Mouse (Mus musculus) heart, postnatal 0 days (tissue): ENCODE measurements around the gene Coq10a. TPM values are rescaled to one million over a fixed set of nuclear protein-coding genes. Genes with fewer than 3 reads are reported as not detected.
A peak's percentile ranks its signal among the peaks of the same experiment; 100 is the strongest.

ENCODE experiments used
- ATAC-seq: fragments of 200-750 bp; cut with Nextera tagmentation; 2 replicates; pipeline ENCODE4 v1.8.0; 2017; ENCODE audit warnings: low read depth, moderate number of reproducible peaks, moderate library complexity; ENCODE audit not compliant: insufficient read depth
- DNase-seq: peaks from one replicate; pipeline ENCODE4 v3.0.0-alpha.2; 2016; ENCODE audit warnings: low spot score
- H3K27ac ChIP-seq: fragments of 300-500 bp; sonication (generic); 2 replicates; pipeline ENCODE4 v1.5.1; 2014; ENCODE audit warnings: low read depth, mild to moderate bottlenecking
- H3K27me3 ChIP-seq: fragments of 300-500 bp; sonication (generic); 2 replicates; pipeline ENCODE4 v1.6.1; 2014; ENCODE audit warnings: low read length, mixed read lengths; ENCODE audit not compliant: control insufficient read depth, insufficient read depth
- H3K36me3 ChIP-seq: fragments of 300-500 bp; sonication (generic); replicated peaks from 2 replicates; pipeline ENCODE4 v1.6.1; 2014; ENCODE audit warnings: low read length, mixed read lengths; ENCODE audit not compliant: control insufficient read depth, insufficient read depth
- H3K4me1 ChIP-seq: fragments of 300-500 bp; sonication (generic); 2 replicates; pipeline ENCODE4 v1.6.1; 2014; ENCODE audit warnings: antibody characterized with exemption; ENCODE audit not compliant: control insufficient read depth, insufficient read depth
- H3K4me2 ChIP-seq: fragments of 300-500 bp; sonication (generic); 2 replicates; pipeline ENCODE4 v1.6.1; 2014; ENCODE audit warnings: low read depth, mild to moderate bottlenecking, low read length, moderate library complexity
- H3K4me3 ChIP-seq: fragments of 300-500 bp; sonication (generic); 2 replicates; pipeline ENCODE4 v1.5.1; 2014; ENCODE audit warnings: low read depth, low read length
- H3K9ac ChIP-seq: fragments of 300-500 bp; sonication (generic); replicated peaks from 2 replicates; pipeline ENCODE4 v1.6.1; 2014; ENCODE audit warnings: low read depth, low read length, mixed read lengths
- H3K9me3 ChIP-seq: fragments of 300-500 bp; sonication (generic); replicated peaks from 2 replicates; pipeline ENCODE4 v1.6.1; 2016; ENCODE audit warnings: low read length; ENCODE audit not compliant: control insufficient read depth
- CTCF ChIP-seq: IDR thresholded peaks from 2 replicates; pipeline ENCODE4 v1.5.1; 2016; ENCODE audit warnings: antibody characterized with exemption, control low read depth, low read depth
- EP300 ChIP-seq: IDR thresholded peaks from 2 replicates; pipeline ENCODE4 v1.6.1; 2016; ENCODE audit warnings: antibody characterized with exemption, low read depth
- WGBS: fragments of 180-500 bp; shearing (Covaris S2); extraction: QIAGEN DNeasy Blood & Tissue Kit; methylation state at CpG from one replicate; pipeline ENCODE4 v1.1.7; 2014; 5-methylcytosine and 5-hydroxymethylcytosine counted together
- polyA plus RNA-seq: library from polyadenylated mRNA; unstranded; fragments of >200 nt; fragmentation: Nextera tagmentation; extraction: Ambion mirVana; gene quantifications from 2 replicates; pipeline ENCODE4 v1.2.1, GENCODE M21; 2015
- total RNA-seq: library from RNA; depleted of rRNA; stranded (reverse); fragments of >200 nt; gene quantifications from 2 replicates; pipeline ENCODE4 v1.2.3, GENCODE M21; 2014; ENCODE audit warnings: low replicate concordance

The Coq10a gene
- total and polyA plus RNA-seq, 2 experiments from 2014 or later, result 35.2 to 61.2 TPM

DNA sequence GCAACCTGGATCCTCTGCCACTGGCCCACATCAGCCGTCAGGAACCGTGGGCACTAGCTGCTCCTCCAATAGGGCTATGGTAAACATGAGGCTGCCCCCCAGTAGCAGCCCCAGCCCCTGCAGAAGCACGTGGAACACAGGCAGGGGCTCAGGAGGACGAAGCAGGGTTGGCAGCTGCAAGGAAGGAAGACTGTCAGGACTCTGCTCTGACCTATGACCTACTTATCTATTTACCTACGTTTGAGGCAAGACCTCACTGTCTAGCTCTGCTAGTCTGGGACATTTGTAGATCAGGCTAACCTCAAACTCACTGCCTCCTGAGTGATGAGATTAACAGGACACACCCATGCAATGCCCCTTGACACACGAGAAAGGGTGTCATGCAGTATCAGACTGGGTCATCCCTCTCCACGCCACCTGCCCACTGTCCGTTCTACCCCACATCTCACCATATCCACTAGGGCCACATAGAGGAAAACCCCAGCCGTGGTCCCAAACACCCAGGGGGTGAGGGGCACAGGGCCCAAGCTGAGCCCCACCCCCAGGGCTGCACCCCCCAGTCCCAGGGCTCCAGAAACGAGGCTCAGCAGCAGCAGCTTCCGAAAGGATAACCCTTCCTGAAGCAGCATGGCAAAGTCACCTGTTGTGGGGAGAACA, 27.3 kb upstream of the Coq10a start:
- Histone ChIP-seq H3K4me2 (no peak overlapping the region), H3K27ac (no peak overlapping the region), H3K9ac (no peak overlapping the region), H3K9me3 (no peaks in the 10 kb centered on the region), H3K27me3 (no peaks in the 10 kb centered on the region), H3K4me1 (peaks cover 7% of the 10 kb centered on the region; the same call in 1 of the 2 replicates), H3K36me3 (peaks cover 32% of the 10 kb centered on the region), H3K4me3 (no peak overlapping the region)
- no peak for TF ChIP-seq CTCF
- no peak for TF ChIP-seq EP300
- DNase-seq, result no peak
- WGBS, result 47% methylated on average over 11 of the region's 11 CpGs
- no peak for ATAC-seq

DNA sequence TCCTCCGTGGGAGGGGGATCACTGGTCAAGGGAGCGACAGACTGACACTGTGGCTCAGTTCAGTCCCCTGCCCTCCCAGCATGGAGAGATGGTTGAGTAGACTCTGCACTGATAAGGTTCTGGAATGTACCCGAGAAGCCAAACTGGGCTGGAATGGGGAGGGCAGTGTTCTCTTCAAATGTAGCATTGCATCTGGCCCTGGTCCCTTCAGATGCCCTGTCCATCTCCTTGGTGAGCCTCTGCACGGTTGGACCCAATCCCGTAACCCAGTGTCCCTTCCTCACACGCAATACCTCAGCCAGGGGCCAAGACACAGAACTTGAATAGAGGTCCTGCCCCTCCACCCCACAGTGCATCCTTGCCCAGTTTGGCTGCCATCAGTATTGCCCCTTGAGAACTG, 23.1 kb upstream of the Coq10a start:
- Histone ChIP-seq H3K4me3 (no peak overlapping the region), H3K9me3 (no peaks in the 10 kb centered on the region), H3K4me1 (peaks cover 14% of the 10 kb centered on the region; the same call in 1 of the 2 replicates), H3K9ac (no peak overlapping the region), H3K27ac (no peak overlapping the region), H3K36me3 (peaks cover 75% of the 10 kb centered on the region), H3K27me3 (no peaks in the 10 kb centered on the region), H3K4me2 (no peak overlapping the region)
- ATAC-seq (peak; percentile 8; the same call in 1 of the 2 replicates), DNase-seq (no peak)
- TF ChIP-seq CTCF (no peak), EP300 (no peak)
- 42% methylated on average over 6 of the region's 6 CpGs for WGBS

DNA sequence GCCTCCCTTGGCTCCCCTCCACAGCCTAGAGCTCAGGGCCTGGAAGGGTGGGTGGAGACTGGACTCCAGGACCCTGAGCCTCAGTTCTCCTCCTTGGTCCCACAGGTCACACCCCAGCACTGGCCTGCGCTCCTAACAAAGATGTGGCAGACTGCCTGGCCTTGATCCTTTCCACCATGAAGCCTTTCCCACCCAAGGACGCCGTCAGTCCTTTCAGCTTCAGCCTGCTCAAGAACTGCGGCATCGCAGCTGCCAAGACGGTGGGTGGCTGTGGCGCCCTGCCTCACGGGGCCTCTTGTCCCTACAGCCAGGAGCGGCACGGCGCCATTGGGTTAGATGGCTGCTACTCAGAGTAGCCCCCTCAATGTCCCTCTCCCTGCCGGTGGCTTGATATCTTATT, 21.6 kb upstream of the Coq10a start:
- 86% methylated on average over 12 of the region's 12 CpGs for WGBS
- Histone ChIP-seq H3K27ac (no peak overlapping the region), H3K9ac (no peak overlapping the region), H3K4me3 (no peak overlapping the region), H3K9me3 (no peaks in the 10 kb centered on the region), H3K4me2 (no peak overlapping the region), H3K27me3 (no peaks in the 10 kb centered on the region), H3K36me3 (peaks cover 90% of the 10 kb centered on the region), H3K4me1 (peaks cover 14% of the 10 kb centered on the region; the same call in 1 of the 2 replicates)
- DNase-seq (no peak), ATAC-seq (no peak)
- no peak for TF ChIP-seq EP300
- no peak for TF ChIP-seq CTCF

DNA sequence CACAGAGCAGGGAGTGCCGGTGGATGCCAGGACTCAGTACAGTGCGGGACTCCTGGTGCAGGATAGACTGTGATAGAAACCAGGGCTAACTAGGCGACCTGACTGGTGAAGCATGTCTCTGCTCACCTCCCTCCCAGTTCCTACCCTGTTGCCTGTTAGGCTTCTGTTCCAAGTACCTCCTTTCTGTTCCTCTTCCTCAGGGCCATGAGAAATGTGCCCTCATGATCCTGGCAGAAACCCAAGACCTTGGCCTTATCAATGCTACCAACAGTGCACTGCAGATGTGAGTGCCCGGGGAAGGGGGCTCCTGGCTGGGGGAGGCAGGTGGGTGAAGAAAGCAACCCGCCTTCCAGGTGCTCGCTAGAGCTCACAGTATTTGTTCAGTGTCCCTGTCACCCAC, 20.8 kb upstream of the Coq10a start:
- no peaks in the 10 kb centered on the region for H3K27me3 ChIP-seq
- H3K27ac ChIP-seq, result no peak overlapping the region
- no peak overlapping the region for H3K4me3 ChIP-seq
- TF ChIP-seq CTCF (no peak), EP300 (no peak)
- H3K9me3 ChIP-seq, result no peaks in the 10 kb centered on the region
- 48% methylated on average over 6 of the region's 6 CpGs for WGBS
- H3K4me1 ChIP-seq, result peaks cover 14% of the 10 kb centered on the region; the same call in 1 of the 2 replicates
- no peak overlapping the region for H3K4me2 ChIP-seq
- no peak overlapping the region for H3K9ac ChIP-seq
- peaks cover 98% of the 10 kb centered on the region for H3K36me3 ChIP-seq
- peak; percentile 33; the same call in 1 of the 2 replicates for ATAC-seq
- no peak for DNase-seq

DNA sequence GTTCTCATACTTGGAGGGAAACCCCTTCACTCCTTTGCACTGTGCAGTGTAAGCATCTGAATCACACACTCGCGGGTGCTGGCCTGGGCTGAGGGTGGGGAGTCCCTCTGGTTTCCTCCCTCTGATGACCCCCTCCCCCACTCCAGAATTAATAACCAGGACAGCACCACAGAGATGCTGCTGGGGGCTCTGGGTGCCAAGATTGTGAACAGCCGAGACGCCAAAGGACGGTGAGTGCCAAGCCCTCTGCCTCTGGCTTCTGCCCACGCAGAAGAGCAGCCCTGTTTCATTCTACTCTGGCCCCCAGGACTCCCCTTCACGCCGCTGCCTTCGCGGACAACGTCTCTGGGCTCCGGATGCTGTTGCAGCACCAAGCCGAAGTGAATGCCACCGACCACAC, 20.1 kb upstream of the Coq10a start:
- Histone ChIP-seq H3K4me3 (no peak overlapping the region), H3K4me1 (peaks cover 14% of the 10 kb centered on the region; the same call in 1 of the 2 replicates), H3K9ac (no peak overlapping the region), H3K4me2 (no peak overlapping the region), H3K27me3 (no peaks in the 10 kb centered on the region), H3K36me3 (peaks cover 100% of the 10 kb centered on the region), H3K27ac (no peak overlapping the region), H3K9me3 (no peaks in the 10 kb centered on the region)
- 86% methylated on average over 14 of the region's 14 CpGs for WGBS
- DNase-seq, result no peak
- no peak for ATAC-seq
- TF ChIP-seq CTCF, result no peak
- no peak for TF ChIP-seq EP300

DNA sequence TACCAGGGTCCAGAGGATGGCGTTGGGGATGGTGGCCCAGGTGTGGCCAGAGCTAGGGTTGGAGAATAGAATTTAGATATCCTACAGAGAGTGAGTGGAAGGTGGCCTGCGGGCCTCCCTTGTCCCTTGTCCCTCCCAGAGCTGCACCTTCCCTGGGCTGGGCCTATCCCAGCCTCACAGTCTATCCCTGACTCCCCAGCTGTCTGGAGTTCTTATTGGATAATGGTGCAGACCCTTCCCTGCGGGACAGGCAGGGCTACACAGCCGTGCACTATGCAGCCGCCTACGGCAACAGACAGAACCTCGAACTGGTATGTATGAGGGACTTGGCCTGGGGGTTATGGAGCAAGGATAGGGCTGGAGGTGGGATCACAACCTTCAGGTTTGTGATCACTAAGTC, 17.1 kb upstream of the Coq10a start:
- Histone ChIP-seq H3K9me3 (no peaks in the 10 kb centered on the region), H3K4me3 (no peak overlapping the region), H3K9ac (no peak overlapping the region), H3K27me3 (no peaks in the 10 kb centered on the region), H3K36me3 (peaks cover 98% of the 10 kb centered on the region), H3K4me2 (no peak overlapping the region), H3K27ac (no peak overlapping the region), H3K4me1 (0 out of 2 replicates have a peak, but pooled peaks cover 6% of the 10 kb centered on the region)
- no peak for TF ChIP-seq EP300
- TF ChIP-seq CTCF, result no peak
- 92% methylated on average over 7 of the region's 7 CpGs for WGBS
- DNase-seq (no peak), ATAC-seq (no peak)
